Mouse (Mus musculus): ENCODE results near the gene Abhd12. TPM values are rescaled to one million over a fixed set of nuclear protein-coding genes. Genes with fewer than 3 reads are reported as not detected.

Abhd12 gene
- polyA plus RNA-seq, 1 experiment from 2014 or later: 61.0 TPM

DNA sequence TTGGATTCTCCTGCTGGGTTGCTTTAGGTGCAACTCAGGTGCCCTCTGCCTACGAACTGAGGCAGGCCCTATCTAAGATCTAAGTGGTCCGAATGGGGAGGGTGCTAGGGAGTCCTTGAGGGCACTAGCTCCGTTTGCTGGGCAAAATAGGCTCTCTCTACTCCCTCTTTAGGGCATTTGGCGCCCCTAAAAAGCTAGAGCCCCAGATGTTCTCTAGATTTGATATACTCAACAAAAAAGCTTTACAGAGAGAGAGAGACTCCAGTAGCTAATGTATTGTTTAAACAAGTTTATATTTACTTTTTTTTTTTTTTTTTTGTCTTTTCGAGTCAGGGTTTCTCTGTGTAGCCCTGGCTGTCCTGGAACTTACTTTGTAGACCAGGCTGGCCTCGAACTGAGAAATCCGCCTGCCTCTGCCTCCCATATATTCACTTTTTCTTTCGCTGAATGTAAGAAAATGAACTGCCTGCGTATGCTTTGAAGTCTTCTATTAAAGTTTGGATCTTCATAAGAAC is 452 bp upstream of the Abhd12 start, which contains the start of gene Gins1:
TSS of gene Gins1 (plus strand) at position 465 of the 515 bp plus-strand sequence.
- Histone ChIP-seq H3K4me1 (peaks cover 10% of the 10 kb centered on the region), H3K4me2 (peak within 1 kb of the TSS; percentile 83), H3K9me3 (no peaks in the 10 kb centered on the region), H3K9ac (peak within 1 kb of the TSS; percentile 75), H3K27me3 (no peaks in the 10 kb centered on the region), H3K4me3 (peak within 1 kb of the TSS; percentile 70), H3K36me3 (no peaks in the 10 kb centered on the region), H3K27ac (peak within 1 kb of the TSS; percentile 84)
- 35% methylated on average over 9 of the region's 9 CpGs for WGBS
- ATAC-seq (ENCODE audit: borderline replicate concordance, extremely low read depth, low FRiP score, low TSS enrichment): no peak

DNA sequence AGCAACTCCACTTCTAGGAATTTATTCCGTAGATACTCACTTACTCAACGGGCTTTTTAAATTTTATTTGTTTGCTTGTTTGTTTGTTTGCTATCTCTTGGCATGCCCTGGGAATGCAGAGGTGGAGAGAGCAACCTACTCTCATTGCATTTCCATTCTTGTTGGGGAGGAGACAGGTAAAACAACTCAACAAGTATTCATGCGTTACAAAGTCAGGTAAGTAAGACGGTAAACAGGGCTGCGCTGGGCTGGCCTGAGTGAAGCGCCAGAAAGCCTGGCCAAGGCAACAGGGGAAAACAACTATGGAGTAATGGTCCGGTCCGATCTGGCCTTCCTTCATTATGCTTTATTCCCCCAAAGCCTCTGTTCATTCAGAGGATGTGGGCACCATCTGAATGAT is 2.2 kb downstream of the Abhd12 start:
- Histone ChIP-seq H3K27ac (no peak overlapping the region), H3K4me1 (peaks cover 10% of the 10 kb centered on the region), H3K27me3 (no peaks in the 10 kb centered on the region), H3K4me3 (no peak overlapping the region), H3K36me3 (no peaks in the 10 kb centered on the region), H3K4me2 (no peak overlapping the region), H3K9ac (no peak overlapping the region), H3K9me3 (no peaks in the 10 kb centered on the region)
- ATAC-seq (ENCODE audit: borderline replicate concordance, extremely low read depth, low FRiP score, low TSS enrichment): no peak
- WGBS: 81% methylated on average over 8 of the region's 8 CpGs

DNA sequence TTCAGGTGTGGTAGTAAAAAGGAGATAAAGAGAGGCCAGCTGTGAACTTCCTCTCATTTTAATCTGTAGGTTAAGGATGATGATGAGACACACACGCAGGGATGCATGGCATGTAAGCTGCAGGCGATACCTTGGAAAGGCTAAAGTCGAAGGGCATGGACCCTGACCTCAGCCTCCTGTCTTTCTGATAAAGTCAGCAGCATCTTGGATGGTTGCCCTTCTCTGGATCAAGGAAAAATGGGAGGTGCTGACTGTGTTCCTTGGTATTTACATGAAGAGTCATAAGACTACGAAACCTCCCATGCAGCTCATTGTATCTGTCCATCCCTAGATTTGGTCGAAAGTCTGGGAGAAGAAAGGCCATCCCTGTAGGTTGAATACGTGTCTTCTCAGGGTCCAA is 4.2 kb downstream of the Abhd12 start:
- no peak overlapping the region for H3K4me2 ChIP-seq
- H3K4me1 ChIP-seq: peaks cover 10% of the 10 kb centered on the region
- no peak overlapping the region for H3K9ac ChIP-seq
- ATAC-seq (ENCODE audit: borderline replicate concordance, extremely low read depth, low FRiP score, low TSS enrichment): no peak
- no peak overlapping the region for H3K4me3 ChIP-seq
- 85% methylated on average over 6 of the region's 6 CpGs for WGBS
- H3K27ac ChIP-seq: no peak overlapping the region
- no peaks in the 10 kb centered on the region for H3K9me3 ChIP-seq
- H3K36me3 ChIP-seq: no peaks in the 10 kb centered on the region
- H3K27me3 ChIP-seq: no peaks in the 10 kb centered on the region

DNA sequence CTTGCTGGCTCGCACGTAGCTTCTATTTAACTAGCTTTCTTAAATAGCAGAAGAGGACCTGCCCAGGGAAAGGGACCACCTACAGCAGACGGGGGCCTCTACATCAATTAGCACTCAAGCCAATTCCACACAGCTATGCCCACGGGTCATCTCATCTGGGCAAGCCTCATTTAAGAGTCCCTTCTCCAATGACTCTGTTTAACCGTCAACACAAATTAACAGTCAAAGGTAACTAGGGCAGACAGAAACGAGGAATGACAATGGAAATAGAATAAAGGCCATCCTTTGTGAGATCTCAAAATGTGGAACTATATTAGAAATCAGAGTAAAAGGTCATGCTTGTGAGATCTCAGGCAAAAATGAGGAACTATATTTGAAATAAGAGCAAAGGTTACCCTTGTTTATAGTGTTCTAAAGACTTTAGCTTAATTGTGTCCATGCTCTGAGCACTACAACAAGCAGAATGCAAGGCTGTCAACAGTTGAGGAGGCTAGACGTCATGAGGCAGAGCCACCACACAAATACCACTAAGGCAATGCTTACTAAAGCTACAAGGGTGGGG is 8.8 kb downstream of the Abhd12 start:
- Histone ChIP-seq H3K27me3 (no peaks in the 10 kb centered on the region), H3K4me1 (no peaks in the 10 kb centered on the region), H3K9ac (no peak overlapping the region), H3K4me2 (no peak overlapping the region), H3K27ac (no peak overlapping the region), H3K36me3 (no peaks in the 10 kb centered on the region), H3K4me3 (no peak overlapping the region), H3K9me3 (no peaks in the 10 kb centered on the region)
- no peak for ATAC-seq (ENCODE audit: borderline replicate concordance, extremely low read depth, low FRiP score, low TSS enrichment)
- WGBS: 72% methylated on average over 7 of the region's 7 CpGs

DNA sequence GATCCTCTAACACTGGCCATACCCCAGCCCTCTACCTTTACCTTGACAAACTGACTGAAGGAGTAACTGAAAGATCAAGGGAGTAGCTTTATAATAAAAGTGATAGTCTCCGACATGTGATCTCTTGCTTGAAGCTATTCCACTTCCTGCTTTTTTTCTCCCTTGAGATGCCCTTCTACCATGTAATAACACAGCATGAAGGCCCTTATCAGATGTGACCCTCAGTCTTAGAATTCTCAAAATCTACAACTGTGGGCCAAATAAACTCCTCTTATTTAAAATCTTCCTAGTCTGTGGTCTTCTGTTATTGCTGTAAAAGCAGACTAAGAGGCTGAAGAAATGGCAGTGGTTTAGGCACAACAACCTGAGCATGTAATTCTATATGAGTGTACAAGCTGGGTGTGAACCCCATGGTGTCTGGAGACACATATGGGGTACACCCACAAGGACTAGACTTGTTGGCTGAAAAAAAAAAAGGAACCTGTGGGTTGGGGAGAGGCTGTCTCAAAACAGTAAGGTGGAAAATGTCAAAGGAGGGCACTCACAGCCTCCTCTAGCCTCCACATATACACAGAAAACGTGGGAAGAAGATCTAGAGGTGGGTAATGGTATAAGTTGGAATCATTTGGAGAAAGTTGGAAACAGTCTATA is 9.8 kb downstream of the Abhd12 start:
- Histone ChIP-seq H3K9me3 (no peaks in the 10 kb centered on the region), H3K27me3 (no peaks in the 10 kb centered on the region), H3K36me3 (no peaks in the 10 kb centered on the region), H3K27ac (no peak overlapping the region), H3K4me1 (no peaks in the 10 kb centered on the region), H3K4me2 (no peak overlapping the region), H3K4me3 (no peak overlapping the region), H3K9ac (no peak overlapping the region)
- no peak for ATAC-seq (ENCODE audit: borderline replicate concordance, extremely low read depth, low FRiP score, low TSS enrichment)
- WGBS: 92% methylated on average over 2 of the region's 2 CpGs

DNA sequence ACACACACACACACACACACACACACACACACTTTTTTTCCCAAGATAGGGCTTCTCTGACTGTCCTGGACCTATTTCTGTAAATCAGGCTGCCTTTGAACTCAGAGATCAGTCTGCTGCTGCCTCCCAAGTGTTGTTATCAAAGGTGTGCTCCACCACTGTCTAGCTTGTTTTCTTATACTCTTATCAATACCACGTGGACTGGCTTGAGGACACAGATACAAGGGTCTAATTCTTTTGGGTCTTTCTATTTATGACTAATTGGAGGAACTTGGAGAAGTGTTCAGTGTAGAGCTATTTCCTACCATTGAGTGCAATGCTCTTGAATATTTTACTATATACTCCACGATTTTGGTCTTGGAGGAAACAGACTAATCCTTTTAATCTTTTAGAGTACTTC is 17.2 kb downstream of the Abhd12 start:
- WGBS: 47% methylated on average over 2 of the region's 2 CpGs
- no peak for ATAC-seq (ENCODE audit: borderline replicate concordance, extremely low read depth, low FRiP score, low TSS enrichment)
- no peak overlapping the region for H3K4me2 ChIP-seq
- H3K27me3 ChIP-seq: no peaks in the 10 kb centered on the region
- H3K27ac ChIP-seq: no peak overlapping the region
- no peaks in the 10 kb centered on the region for H3K36me3 ChIP-seq
- H3K9me3 ChIP-seq: no peaks in the 10 kb centered on the region
- no peak overlapping the region for H3K4me3 ChIP-seq
- 0 out of 2 replicates have a peak, but pooled peaks cover 3% of the 10 kb centered on the region for H3K4me1 ChIP-seq
- H3K9ac ChIP-seq: no peak overlapping the region

DNA sequence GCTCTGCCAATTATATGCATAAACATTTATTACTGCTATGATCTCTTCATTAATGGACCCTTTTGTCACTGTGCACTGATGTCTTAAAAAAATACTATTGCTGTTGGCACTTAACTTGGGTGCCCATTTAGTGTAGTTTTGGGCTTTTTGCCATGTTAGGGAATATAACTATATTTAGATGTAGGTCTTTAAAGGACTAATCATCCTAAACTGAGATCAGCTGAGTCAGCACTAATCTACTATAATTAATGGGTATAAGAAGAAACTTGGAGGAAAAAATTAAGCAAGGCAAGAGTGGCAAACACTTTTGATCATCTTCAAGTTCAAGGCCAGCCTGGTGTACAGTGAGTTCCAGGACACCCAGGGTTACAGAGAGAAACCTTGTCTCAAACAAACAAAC is 18.2 kb downstream of the Abhd12 start:
- Histone ChIP-seq H3K27ac (no peak overlapping the region), H3K27me3 (no peaks in the 10 kb centered on the region), H3K4me2 (no peak overlapping the region), H3K9me3 (no peaks in the 10 kb centered on the region), H3K9ac (no peak overlapping the region), H3K4me3 (no peak overlapping the region), H3K4me1 (0 out of 2 replicates have a peak, but pooled peaks cover 3% of the 10 kb centered on the region), H3K36me3 (no peaks in the 10 kb centered on the region)
- ATAC-seq (ENCODE audit: borderline replicate concordance, extremely low read depth, low FRiP score, low TSS enrichment): no peak

DNA sequence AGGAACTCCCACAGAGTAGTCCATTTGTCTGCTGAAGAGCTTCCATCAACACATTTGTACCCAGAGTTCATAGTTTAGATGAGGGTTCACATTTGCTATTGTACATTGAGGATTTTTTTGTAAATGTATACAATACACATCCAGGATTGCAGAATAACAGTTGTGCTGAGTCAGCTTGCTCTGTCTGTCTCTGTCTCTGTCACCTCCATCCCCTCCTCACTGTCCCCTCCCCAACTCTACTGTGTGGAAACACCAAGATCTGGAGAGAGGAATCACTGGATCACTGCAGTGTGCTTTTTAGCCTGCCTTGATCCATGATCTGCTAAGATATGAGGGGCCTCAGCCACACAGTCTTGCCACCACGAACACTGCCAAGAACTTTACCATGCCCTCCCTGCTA is 18.7 kb downstream of the Abhd12 start:
- 41% methylated on average over 1 of the region's 1 CpGs for WGBS

DNA sequence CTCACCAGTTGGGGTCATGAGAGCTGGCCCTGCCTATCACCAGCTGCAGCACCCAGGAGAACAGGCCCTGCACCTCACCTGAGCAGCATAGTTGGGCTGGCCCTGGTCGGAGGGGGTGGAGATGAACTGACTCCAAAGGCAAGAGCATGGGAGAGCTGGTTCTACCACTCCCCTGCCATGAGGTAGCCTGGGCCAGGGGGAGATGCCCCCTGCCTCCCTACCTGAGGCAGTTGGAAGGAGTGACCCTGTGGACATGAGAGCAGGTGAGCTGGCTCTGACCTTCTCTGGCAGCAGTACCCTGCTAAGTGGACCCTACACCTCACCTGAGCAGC is 19.8 kb downstream of the Abhd12 start:
- Histone ChIP-seq H3K36me3 (no peaks in the 10 kb centered on the region), H3K4me2 (no peak overlapping the region), H3K27ac (no peak overlapping the region), H3K9ac (no peak overlapping the region), H3K4me1 (0 out of 2 replicates have a peak, but pooled peaks cover 3% of the 10 kb centered on the region), H3K27me3 (no peaks in the 10 kb centered on the region), H3K4me3 (no peak overlapping the region), H3K9me3 (no peaks in the 10 kb centered on the region)
- WGBS: 40% methylated on average over 1 of the region's 1 CpGs
- ATAC-seq (ENCODE audit: borderline replicate concordance, extremely low read depth, low FRiP score, low TSS enrichment): peak; percentile 28; the same call in 1 of the 2 replicates

More for the DNA sequence above, 18.7 kb downstream of the Abhd12 start:
- H3K4me1 ChIP-seq: 0 out of 2 replicates have a peak, but pooled peaks cover 3% of the 10 kb centered on the region
- H3K9ac ChIP-seq: no peak overlapping the region
- no peaks in the 10 kb centered on the region for H3K36me3 ChIP-seq
- no peak overlapping the region for H3K27ac ChIP-seq
- H3K27me3 ChIP-seq: no peaks in the 10 kb centered on the region
- no peaks in the 10 kb centered on the region for H3K9me3 ChIP-seq
- H3K4me3 ChIP-seq: no peak overlapping the region
- H3K4me2 ChIP-seq: no peak overlapping the region
- peak; percentile 69; the same call in 1 of the 2 replicates for ATAC-seq (ENCODE audit: borderline replicate concordance, extremely low read depth, low FRiP score, low TSS enrichment)

DNA sequence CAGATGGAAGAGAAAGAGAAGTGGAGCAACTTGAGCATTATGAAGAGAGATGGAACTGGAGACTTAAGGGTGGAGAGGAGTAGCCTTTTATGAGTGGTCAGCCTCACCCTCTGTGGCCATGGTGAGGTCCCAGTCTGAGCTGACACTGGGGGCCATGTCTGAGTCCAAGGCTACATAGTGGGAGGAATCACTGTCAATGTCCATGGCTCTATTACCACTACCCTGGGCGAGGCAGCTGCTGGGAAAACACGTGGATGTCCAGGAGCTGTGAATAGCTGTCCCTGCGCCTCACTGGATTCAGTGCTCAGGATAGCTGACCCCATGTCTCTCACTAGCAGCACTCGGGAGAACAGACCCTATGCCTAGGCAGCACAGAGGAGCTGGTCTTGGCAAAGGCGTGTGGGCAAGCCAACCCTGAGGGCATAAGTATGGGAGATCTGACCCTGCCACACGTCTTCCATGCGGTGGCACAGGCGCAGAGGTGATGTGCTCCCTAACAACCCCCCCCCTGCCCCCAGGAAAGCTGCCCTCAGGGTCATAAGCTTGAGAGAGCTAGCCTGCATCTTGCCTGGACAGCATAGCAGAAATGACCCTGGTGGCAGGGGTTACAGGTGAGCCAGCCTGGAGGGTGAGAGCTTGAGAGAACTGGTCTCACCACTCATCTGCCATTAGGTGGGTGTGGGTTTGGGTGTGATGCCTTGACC is 20.3 kb downstream of the Abhd12 start:
- no peak overlapping the region for H3K4me2 ChIP-seq
- H3K27ac ChIP-seq: no peak overlapping the region
- 0 out of 2 replicates have a peak, but pooled peaks cover 3% of the 10 kb centered on the region for H3K4me1 ChIP-seq
- no peaks in the 10 kb centered on the region for H3K27me3 ChIP-seq
- no peaks in the 10 kb centered on the region for H3K9me3 ChIP-seq
- 94% methylated on average over 8 of the region's 8 CpGs for WGBS
- H3K36me3 ChIP-seq: no peaks in the 10 kb centered on the region
- ATAC-seq (ENCODE audit: borderline replicate concordance, extremely low read depth, low FRiP score, low TSS enrichment): peak; percentile 20; the same call in 1 of the 2 replicates
- H3K9ac ChIP-seq: no peak overlapping the region
- no peak overlapping the region for H3K4me3 ChIP-seq

DNA sequence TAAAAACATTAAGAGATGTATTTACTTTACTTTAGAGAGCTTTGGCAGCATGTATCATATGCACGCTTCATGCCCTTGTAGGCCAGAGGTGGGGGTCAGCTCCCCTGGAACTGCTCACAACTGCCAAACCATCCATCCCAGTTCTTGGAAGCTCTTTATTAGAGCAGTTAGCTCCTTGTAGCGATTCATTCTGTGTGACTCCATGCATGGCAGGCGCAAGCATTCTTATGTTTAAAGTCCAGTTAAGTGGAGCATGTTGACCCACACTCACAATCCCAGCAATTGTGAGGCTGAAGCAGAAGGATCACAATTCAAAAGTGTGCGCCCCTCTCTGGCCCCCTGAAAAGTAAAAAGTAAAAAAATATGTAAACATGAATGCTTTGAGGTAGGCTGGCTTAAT is 27.0 kb downstream of the Abhd12 start:
- ATAC-seq (ENCODE audit: borderline replicate concordance, extremely low read depth, low FRiP score, low TSS enrichment): no peak
- 75% methylated on average over 4 of the region's 4 CpGs for WGBS
- H3K9me3 ChIP-seq: no peaks in the 10 kb centered on the region

DNA sequence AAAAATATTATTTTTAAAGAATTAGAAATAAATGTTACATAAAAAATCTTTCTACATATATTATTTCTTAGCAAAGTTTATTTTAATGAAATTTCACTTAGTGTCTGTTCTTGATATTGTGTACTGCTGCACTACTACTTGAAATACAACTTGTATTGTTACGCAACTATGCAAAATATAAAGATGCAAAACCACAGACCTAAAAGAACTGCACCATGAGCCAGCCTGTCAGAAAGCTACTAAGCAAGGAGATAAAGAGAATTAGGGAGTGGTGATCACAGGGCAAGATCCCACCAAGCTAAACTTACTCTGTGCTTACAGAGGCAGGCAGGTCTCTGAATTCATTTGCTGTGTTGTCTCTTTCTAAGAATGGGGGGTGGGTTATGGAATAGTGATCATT is 29.3 kb downstream of the Abhd12 start:
- no peak for ATAC-seq (ENCODE audit: borderline replicate concordance, extremely low read depth, low FRiP score, low TSS enrichment)
- H3K4me3 ChIP-seq: no peak overlapping the region
- no peak overlapping the region for H3K4me2 ChIP-seq
- H3K4me1 ChIP-seq: no peaks in the 10 kb centered on the region
- H3K27ac ChIP-seq: no peak overlapping the region
- no peak overlapping the region for H3K9ac ChIP-seq
- H3K27me3 ChIP-seq: no peaks in the 10 kb centered on the region
- no peaks in the 10 kb centered on the region for H3K36me3 ChIP-seq
- WGBS: 94% methylated on average over 1 of the region's 1 CpGs
- no peaks in the 10 kb centered on the region for H3K9me3 ChIP-seq

More for the DNA sequence above, 27.0 kb downstream of the Abhd12 start:
- Histone ChIP-seq H3K4me2 (no peak overlapping the region), H3K4me3 (no peak overlapping the region), H3K9ac (no peak overlapping the region), H3K4me1 (no peaks in the 10 kb centered on the region), H3K36me3 (no peaks in the 10 kb centered on the region), H3K27ac (no peak overlapping the region), H3K27me3 (no peaks in the 10 kb centered on the region)

Data from lung, embryonic 15.5 days (tissue).